Mouse (Mus musculus) lung, embryonic 14.5 days (tissue): ENCODE data around the gene Bco1. TPM values are rescaled to one million over a fixed set of nuclear protein-coding genes. Genes with fewer than 3 reads are reported as not detected.

ENCODE experiments used
- ATAC-seq: fragments of 200-750 bp; cut with Nextera tagmentation; 2 replicates; pipeline ENCODE4 v1.8.0; 2017; ENCODE audit warnings: mild to moderate bottlenecking, moderate TSS enrichment, moderate library complexity; ENCODE audit not compliant: insufficient read depth
- DNase-seq: peaks from one replicate; pipeline ENCODE4 v3.0.0-alpha.2; 2015
- H3K27ac ChIP-seq: fragments of 300-500 bp; sonication (generic); 2 replicates; pipeline ENCODE4 v1.5.1; 2014; ENCODE audit warnings: low read depth, mild to moderate bottlenecking, moderate library complexity
- H3K27me3 ChIP-seq: fragments of 300-500 bp; sonication (generic); 2 replicates; pipeline ENCODE4 v1.6.1; 2014; ENCODE audit warnings: low read length, control low read depth; ENCODE audit not compliant: insufficient read depth
- H3K36me3 ChIP-seq: fragments of 300-500 bp; sonication (generic); 2 replicates; pipeline ENCODE4 v1.6.1; 2014; ENCODE audit warnings: control low read depth; ENCODE audit not compliant: insufficient read depth
- H3K4me1 ChIP-seq: fragments of 300-500 bp; sonication (generic); 2 replicates; pipeline ENCODE4 v1.6.1; 2014; ENCODE audit warnings: antibody characterized with exemption, control low read depth; ENCODE audit not compliant: insufficient read depth
- H3K4me2 ChIP-seq: fragments of 300-500 bp; sonication (generic); 2 replicates; pipeline ENCODE4 v1.6.1; 2014; ENCODE audit warnings: mild to moderate bottlenecking
- H3K4me3 ChIP-seq: fragments of 300-500 bp; sonication (generic); 2 replicates; pipeline ENCODE4 v1.5.1; 2014; ENCODE audit warnings: low read depth, low read length
- H3K9ac ChIP-seq: fragments of 300-500 bp; sonication (generic); 2 replicates; pipeline ENCODE4 v1.6.1; 2014
- H3K9me3 ChIP-seq: fragments of 300-500 bp; sonication (generic); 2 replicates; pipeline ENCODE4 v1.6.1; 2016; ENCODE audit warnings: low read depth, low read length, control low read depth
- CTCF ChIP-seq: IDR thresholded peaks from 2 replicates; pipeline ENCODE4 v1.5.1; 2016; ENCODE audit warnings: antibody characterized with exemption, low read depth
- WGBS: fragments of 180-500 bp; shearing (Covaris S2); extraction: QIAGEN DNeasy Blood & Tissue Kit; methylation state at CpG from one replicate; pipeline ENCODE4 v1.1.7; 2014; 5-methylcytosine and 5-hydroxymethylcytosine counted together
- polyA plus RNA-seq: library from polyadenylated mRNA; unstranded; fragments of >200 nt; fragmentation: Nextera tagmentation; extraction: Ambion mirVana; gene quantifications from 2 replicates; pipeline ENCODE4 v1.2.1, GENCODE M21; 2014

The Bco1 gene
- polyA plus RNA-seq, 1 experiment from 2014 or later = 0.75 TPM

- Histone ChIP-seq H3K36me3 (0 out of 2 replicates have a peak, but pooled peaks cover 4% of the 10 kb centered on the region), H3K4me2 (no peak overlapping the region), H3K4me1 (no peaks in the 10 kb centered on the region), H3K27ac (no peak overlapping the region), H3K9me3 (no peaks in the 10 kb centered on the region), H3K4me3 (no peak overlapping the region), H3K9ac (no peak overlapping the region), H3K27me3 (no peaks in the 10 kb centered on the region)
- WGBS = 76% methylated on average over 4 of the region's 4 CpGs
- ATAC-seq (no peak), DNase-seq (no peak)
- no peak for TF ChIP-seq CTCF
Measured at GRCm38 (mm10) chr8:117164912-117165311, 69.3 kb downstream of the Bco1 start.

GRCm38 (mm10) chr8:117165542-117165941, 69.9 kb downstream of the Bco1 start:
- ATAC-seq (no peak), DNase-seq (no peak)
- Histone ChIP-seq H3K9ac (no peak overlapping the region), H3K36me3 (0 out of 2 replicates have a peak, but pooled peaks cover 4% of the 10 kb centered on the region), H3K9me3 (no peaks in the 10 kb centered on the region), H3K4me2 (no peak overlapping the region), H3K27me3 (no peaks in the 10 kb centered on the region), H3K4me1 (no peaks in the 10 kb centered on the region), H3K27ac (no peak overlapping the region), H3K4me3 (no peak overlapping the region)
- no peak for TF ChIP-seq CTCF
- WGBS = 89% methylated on average over 4 of the region's 4 CpGs

GRCm38 (mm10) chr8:117166515-117166914, 70.9 kb downstream of the Bco1 start:
- Histone ChIP-seq H3K4me2 (no peak overlapping the region), H3K9me3 (no peaks in the 10 kb centered on the region), H3K27ac (0 out of 2 replicates have a peak overlapping the region, but pooled peaks have one; percentile 16), H3K9ac (no peak overlapping the region), H3K27me3 (no peaks in the 10 kb centered on the region), H3K4me3 (no peak overlapping the region), H3K4me1 (no peaks in the 10 kb centered on the region), H3K36me3 (0 out of 2 replicates have a peak, but pooled peaks cover 4% of the 10 kb centered on the region)
- no peak for ATAC-seq
- no peak for TF ChIP-seq CTCF
- 56% methylated on average over 2 of the region's 2 CpGs for WGBS
- no peak for DNase-seq

- H3K36me3 ChIP-seq = 0 out of 2 replicates have a peak, but pooled peaks cover 4% of the 10 kb centered on the region
- no peak overlapping the region for H3K4me3 ChIP-seq
- DNase-seq = peak; percentile 43
- no peak for TF ChIP-seq CTCF
- no peaks in the 10 kb centered on the region for H3K9me3 ChIP-seq
- no peaks in the 10 kb centered on the region for H3K27me3 ChIP-seq
- 61% methylated on average over 8 of the region's 8 CpGs for WGBS
- ATAC-seq = peak; percentile 84
- H3K9ac ChIP-seq = no peak overlapping the region
- H3K27ac ChIP-seq = peak overlapping the region; percentile 16
- peak overlapping the region; percentile 6; the same call in 1 of the 2 replicates for H3K4me2 ChIP-seq
- H3K4me1 ChIP-seq = no peaks in the 10 kb centered on the region
Measured at GRCm38 (mm10) chr8:117167243-117167883, 71.7 kb downstream of the Bco1 start.

GRCm38 (mm10) chr8:117168378-117168777, 72.7 kb downstream of the Bco1 start:
- WGBS = 83% methylated on average over 9 of the region's 9 CpGs
- DNase-seq = no peak
- peak overlapping the region; percentile 16; the same call in 1 of the 2 replicates for H3K27ac ChIP-seq

GRCm38 (mm10) chr8:117171826-117172225, 76.2 kb downstream of the Bco1 start:
- H3K9me3 ChIP-seq = no peaks in the 10 kb centered on the region
- TF ChIP-seq CTCF = no peak
- H3K4me2 ChIP-seq = no peak overlapping the region
- no peak overlapping the region for H3K9ac ChIP-seq
- no peak overlapping the region for H3K4me3 ChIP-seq
- 78% methylated on average over 3 of the region's 3 CpGs for WGBS
- no peaks in the 10 kb centered on the region for H3K27me3 ChIP-seq
- H3K4me1 ChIP-seq = 0 out of 2 replicates have a peak, but pooled peaks cover 4% of the 10 kb centered on the region
- no peak overlapping the region for H3K27ac ChIP-seq
- no peak for DNase-seq
- H3K36me3 ChIP-seq = 0 out of 2 replicates have a peak, but pooled peaks cover 4% of the 10 kb centered on the region
- no peak for ATAC-seq

More at GRCm38 (mm10) chr8:117168378-117168777, 72.7 kb downstream of the Bco1 start:
- H3K9ac ChIP-seq = no peak overlapping the region
- no peaks in the 10 kb centered on the region for H3K27me3 ChIP-seq
- TF ChIP-seq CTCF = no peak
- H3K4me2 ChIP-seq = no peak overlapping the region
- no peak for ATAC-seq
- no peak overlapping the region for H3K4me3 ChIP-seq
- H3K9me3 ChIP-seq = no peaks in the 10 kb centered on the region
- H3K36me3 ChIP-seq = 0 out of 2 replicates have a peak, but pooled peaks cover 4% of the 10 kb centered on the region
- 0 out of 2 replicates have a peak, but pooled peaks cover 4% of the 10 kb centered on the region for H3K4me1 ChIP-seq

- ATAC-seq (peak; percentile 45; the same call in 1 of the 2 replicates), DNase-seq (peak; percentile 82)
- no peak overlapping the region for H3K4me2 ChIP-seq
Measured at GRCm38 (mm10) chr8:117172904-117173303, 77.2 kb downstream of the Bco1 start.

More at GRCm38 (mm10) chr8:117172904-117173303, 77.2 kb downstream of the Bco1 start:
- Histone ChIP-seq H3K4me1 (0 out of 2 replicates have a peak, but pooled peaks cover 4% of the 10 kb centered on the region), H3K4me3 (no peak overlapping the region), H3K9ac (no peak overlapping the region), H3K27ac (peak overlapping the region; percentile 48; the same call in 1 of the 2 replicates), H3K27me3 (no peaks in the 10 kb centered on the region), H3K36me3 (0 out of 2 replicates have a peak, but pooled peaks cover 4% of the 10 kb centered on the region), H3K9me3 (no peaks in the 10 kb centered on the region)
- TF ChIP-seq CTCF = peak; percentile 58
- WGBS = 24% methylated on average over 7 of the region's 7 CpGs
